Mouse (Mus musculus) liver, embryonic 14.5 days (tissue): ENCODE measurements around the gene Fgfr2. TPM values are rescaled to one million over a fixed set of nuclear protein-coding genes. Genes with fewer than 3 reads are reported as not detected.

Experiments
- ATAC-seq: fragments of 200-750 bp; cut with Nextera tagmentation; 2 replicates; pipeline ENCODE4 v1.8.0; 2017; ENCODE audit warnings: moderate number of reproducible peaks, mild to moderate bottlenecking, moderate library complexity; ENCODE audit not compliant: insufficient read depth
- DNase-seq, 3 experiments: peaks; one replicate each; pipeline ENCODE4 v3.0.0-alpha.2; 2012 to 2013; ENCODE audit warnings: low read depth in 3 of 3, low spot score in 3 of 3
- H3K27ac ChIP-seq: fragments of 300-500 bp; sonication (generic); 2 replicates; pipeline ENCODE4 v1.5.1; 2014; ENCODE audit warnings: moderate library complexity, mild to moderate bottlenecking, control low read depth, inconsistent platforms
- H3K27me3 ChIP-seq: fragments of 300-500 bp; sonication (generic); 2 replicates; pipeline ENCODE4 v1.6.1; 2014; ENCODE audit warnings: mild to moderate bottlenecking, low read length, moderate library complexity; ENCODE audit not compliant: control insufficient read depth, insufficient read depth
- H3K36me3 ChIP-seq: fragments of 300-500 bp; sonication (generic); replicated peaks from 2 replicates; pipeline ENCODE4 v1.6.1; 2014; ENCODE audit warnings: low read depth; ENCODE audit not compliant: control insufficient read depth, insufficient read depth
- H3K4me1 ChIP-seq, 2 experiments: fragments of 200-500 bp in 1 of 2; fragments of 300-500 bp in 1 of 2; sonication (generic) in 1 of 2; replicated peaks; 2 replicates each; pipeline ENCODE4 v1.6.1; 2012 to 2014; ENCODE audit warnings: antibody characterized with exemption in 1 of 2, inconsistent platforms in 1 of 2, low read length in 1 of 2; ENCODE audit not compliant: control insufficient read depth in 2 of 2, insufficient read depth in 2 of 2
- H3K4me2 ChIP-seq: fragments of 300-500 bp; sonication (generic); 2 replicates; pipeline ENCODE4 v1.6.1; 2014; ENCODE audit warnings: low read depth, mild to moderate bottlenecking, control low read depth, moderate library complexity
- H3K4me3 ChIP-seq, 2 experiments: fragments of 200-500 bp in 1 of 2; fragments of 300-500 bp in 1 of 2; sonication (generic) in 1 of 2; 2 replicates each; pipeline ENCODE4 v1.5.1; 2012 to 2014; ENCODE audit warnings: low read depth in 2 of 2, low read length in 2 of 2, mild to moderate bottlenecking in 2 of 2, control low read depth in 1 of 2, inconsistent platforms in 1 of 2, moderate library complexity in 1 of 2; ENCODE audit not compliant: insufficient read depth in 1 of 2
- H3K9ac ChIP-seq: fragments of 300-500 bp; sonication (generic); replicated peaks from 2 replicates; pipeline ENCODE4 v1.6.1; 2014; ENCODE audit warnings: mild to moderate bottlenecking, control low read depth, moderate library complexity
- H3K9me3 ChIP-seq: fragments of 300-500 bp; sonication (generic); 2 replicates; pipeline ENCODE4 v1.6.1; 2016; ENCODE audit warnings: low read length, mixed read lengths; ENCODE audit not compliant: control insufficient read depth
- CTCF ChIP-seq: IDR thresholded peaks from 2 replicates; pipeline ENCODE4 v1.5.1; 2016; ENCODE audit warnings: antibody characterized with exemption, low read depth, control low read depth
- EP300 ChIP-seq: IDR thresholded peaks from 2 replicates; pipeline ENCODE4 v1.6.1; 2016; ENCODE audit warnings: antibody characterized with exemption, low read depth
- WGBS: fragments of 180-500 bp; shearing (Covaris S2); extraction: QIAGEN DNeasy Blood & Tissue Kit; methylation state at CpG from one replicate; pipeline ENCODE4 v1.1.7; 2014; ENCODE audit not compliant: insufficient replicate concordance; 5-methylcytosine and 5-hydroxymethylcytosine counted together
- polyA plus RNA-seq, 2 experiments: library from polyadenylated mRNA; depleted of rRNA in 1 of 2; stranded (reverse) in 1 of 2; unstranded in 1 of 2; fragments of >200 nt; fragmentation: Nextera tagmentation in 1 of 2; extraction: Ambion mirVana in 1 of 2; gene quantifications; 2 replicates each; pipeline versions ENCODE4 v1.2.1 to v1.2.3; 2012 to 2014

The Fgfr2 gene
- polyA plus RNA-seq, 2 experiments: 7.9 to 8.8 TPM

- H3K4me2 ChIP-seq: no peak overlapping the region
- H3K4me1 ChIP-seq: peaks cover 0 to 7% of the 10 kb centered on the region in 2 experiments; a peak in 1 of 4 replicates
- H3K9me3 ChIP-seq: no peaks in the 10 kb centered on the region
- H3K4me3 ChIP-seq: no peak overlapping the region
- DNase-seq: no peak
- WGBS: 68% methylated on average over 5 of the region's 5 CpGs
- no peak for TF ChIP-seq EP300
- no peak for TF ChIP-seq CTCF
- H3K36me3 ChIP-seq: no peaks in the 10 kb centered on the region
- no peaks in the 10 kb centered on the region for H3K27me3 ChIP-seq
- ATAC-seq: no peak
- no peak overlapping the region for H3K27ac ChIP-seq
- no peak overlapping the region for H3K9ac ChIP-seq
These were observed 328.0 kb downstream of the Fgfr2 start for GRCm38 (mm10) chr7:132795141-132795540.

- no peak for DNase-seq
- H3K9ac ChIP-seq: no peak overlapping the region
- no peak overlapping the region for H3K27ac ChIP-seq
- no peak overlapping the region for H3K4me3 ChIP-seq
- H3K4me2 ChIP-seq: no peak overlapping the region
- no peak for TF ChIP-seq CTCF
- H3K4me1 ChIP-seq: peaks cover 0 to 3% of the 10 kb centered on the region in 2 experiments; a peak in 1 of 4 replicates
- no peaks in the 10 kb centered on the region for H3K27me3 ChIP-seq
- H3K36me3 ChIP-seq: no peaks in the 10 kb centered on the region
- H3K9me3 ChIP-seq: no peaks in the 10 kb centered on the region
- WGBS: 68% methylated on average over 6 of the region's 6 CpGs
- no peak for ATAC-seq
These were observed 329.7 kb downstream of the Fgfr2 start for GRCm38 (mm10) chr7:132793467-132793866.

- 71% methylated on average over 14 of the region's 14 CpGs for WGBS
- ATAC-seq: no peak
- Histone ChIP-seq H3K27ac (no peak overlapping the region), H3K4me1 (peaks cover 0 to 15% of the 10 kb centered on the region in 2 experiments; a peak in 3 of 4 replicates), H3K9ac (no peak overlapping the region), H3K9me3 (no peaks in the 10 kb centered on the region), H3K4me3 (no peak overlapping the region), H3K36me3 (no peaks in the 10 kb centered on the region), H3K27me3 (no peaks in the 10 kb centered on the region), H3K4me2 (no peak overlapping the region)
- TF ChIP-seq CTCF: no peak
- TF ChIP-seq EP300: no peak
- no peak for DNase-seq
These were observed 332.5 kb downstream of the Fgfr2 start for GRCm38 (mm10) chr7:132790447-132791219.

GRCm38 (mm10) chr7:132788826-132789225 is 334.3 kb downstream of the Fgfr2 start:
- Histone ChIP-seq H3K9ac (no peak overlapping the region), H3K4me3 (no peak overlapping the region), H3K4me2 (no peak overlapping the region), H3K27me3 (no peaks in the 10 kb centered on the region), H3K9me3 (no peaks in the 10 kb centered on the region), H3K27ac (no peak overlapping the region), H3K4me1 (peaks cover 2 to 19% of the 10 kb centered on the region in 2 experiments; a peak in 3 of 4 replicates), H3K36me3 (no peaks in the 10 kb centered on the region)
- 86% methylated on average over 13 of the region's 13 CpGs for WGBS
- ATAC-seq (no peak), DNase-seq (no peak)
- TF ChIP-seq EP300 (no peak), CTCF (no peak)

GRCm38 (mm10) chr7:132787496-132788190 is 335.5 kb downstream of the Fgfr2 start:
- ATAC-seq (no peak), DNase-seq (no peak)
- no peak for TF ChIP-seq CTCF
- no peak for TF ChIP-seq EP300
- 50% methylated on average over 4 of the region's 4 CpGs for WGBS
- H3K4me1 ChIP-seq: peaks cover 3 to 21% of the 10 kb centered on the region in 2 experiments; a peak in 3 of 4 replicates
- H3K4me2 ChIP-seq: no peak overlapping the region
- H3K9ac ChIP-seq: no peak overlapping the region
- no peak overlapping the region for H3K27ac ChIP-seq
- H3K36me3 ChIP-seq: no peaks in the 10 kb centered on the region
- H3K9me3 ChIP-seq: no peaks in the 10 kb centered on the region
- H3K27me3 ChIP-seq: no peaks in the 10 kb centered on the region
- no peak overlapping the region for H3K4me3 ChIP-seq
